Mouse (Mus musculus) ovary, adult 18-20 months (tissue): ENCODE measurements around the gene Tmem88.
A peak's percentile ranks its signal among the peaks of the same experiment; 100 is the strongest.

Source experiments
- DNase-seq: peaks from one replicate; pipeline ENCODE4 v3.0.0; 2022; ENCODE audit warnings: low spot score, mixed read lengths

Gene Tmem88

GRCm38 (mm10) chr11:69398059-69398458, at the start of gene Tmem88:
Gene Tmem88, minus strand, starts transcription at chr11:69398234.
- peak; percentile 8 for DNase-seq

DNA sequence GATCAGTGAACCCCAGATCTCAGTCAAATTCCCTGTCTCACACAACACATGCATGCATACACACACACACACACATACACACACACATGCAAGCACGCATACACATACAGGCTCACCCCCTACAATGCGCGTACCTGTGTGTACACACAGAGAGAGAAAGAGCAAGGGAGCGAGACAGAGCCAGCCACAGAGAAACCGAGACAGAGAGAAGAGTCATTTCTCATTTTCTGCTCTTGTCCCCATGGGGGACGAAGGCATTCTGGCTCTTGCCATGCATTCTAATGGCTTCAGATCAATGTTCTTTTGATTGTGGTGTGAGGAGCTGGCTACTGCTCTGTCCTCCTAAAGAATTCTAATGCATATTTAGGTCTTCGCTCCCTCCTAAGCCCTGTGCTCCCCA, 49.3 kb upstream of the Tmem88 start:
- DNase-seq: no peak

DNA sequence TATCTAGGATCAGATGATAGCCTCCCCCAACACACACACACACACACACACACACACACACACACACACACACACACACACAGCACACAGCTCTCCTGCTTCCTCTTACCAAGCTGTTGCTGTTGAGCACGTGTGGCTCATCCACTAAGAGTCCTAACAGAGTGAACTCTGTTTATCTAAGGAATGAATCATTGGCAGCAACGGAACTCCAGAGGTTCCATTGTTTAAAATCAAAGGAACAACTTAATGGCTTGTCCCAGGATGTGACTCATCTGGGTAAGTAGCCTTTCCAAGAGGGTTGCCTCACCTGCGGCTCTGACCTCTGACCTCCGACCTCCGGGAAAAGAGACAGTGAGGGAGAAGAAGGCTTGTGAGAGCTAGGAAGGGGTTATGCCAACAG, 45.3 kb upstream of the Tmem88 start:
- no peak for DNase-seq

DNA sequence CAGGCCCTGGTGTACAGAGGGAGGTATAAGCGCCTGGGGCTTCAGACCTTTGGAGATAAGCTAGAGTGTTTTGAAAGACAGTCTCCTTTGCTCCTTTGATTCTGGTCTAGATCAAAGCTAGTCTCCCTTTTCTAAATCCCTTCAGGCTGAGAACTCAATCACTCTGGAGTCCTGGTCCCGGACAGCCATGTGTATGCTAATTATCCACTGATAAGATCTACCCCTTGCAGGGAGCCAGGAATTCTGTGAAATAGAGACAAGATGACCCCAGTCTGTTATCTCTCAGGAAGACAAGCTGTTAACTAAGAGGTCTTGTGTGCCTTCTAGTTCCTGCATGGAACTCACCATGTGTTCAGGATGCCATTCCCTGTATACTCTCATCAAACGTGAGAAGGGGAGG, 39.3 kb upstream of the Tmem88 start:
- DNase-seq: no peak

DNA sequence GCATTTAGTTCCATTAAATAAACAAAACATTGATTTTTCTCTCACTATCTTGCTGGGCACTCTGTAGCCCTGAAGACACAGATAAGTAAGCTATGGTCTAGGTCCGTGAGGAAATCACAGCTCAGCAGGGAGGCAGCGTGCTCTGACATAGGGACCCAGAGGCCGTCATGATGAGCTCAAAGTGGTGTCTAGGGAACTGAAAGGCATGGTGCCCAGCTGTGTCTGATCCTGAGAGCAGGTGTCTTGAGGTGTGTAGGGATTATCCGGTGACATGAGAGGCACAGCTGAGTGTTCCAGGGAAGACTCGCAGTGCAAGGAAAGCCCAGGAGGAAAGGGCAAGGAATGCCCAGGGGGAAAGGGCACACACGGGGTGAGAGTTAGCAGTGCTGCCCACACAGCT, 35.2 kb upstream of the Tmem88 start:
- DNase-seq: no peak

- DNase-seq: no peak
These were observed 34.6 kb upstream of the Tmem88 start for GRCm38 (mm10) chr11:69432640-69432982.

- DNase-seq: peak; percentile 72
These were observed 34.0 kb upstream of the Tmem88 start for GRCm38 (mm10) chr11:69431829-69432639.

DNA sequence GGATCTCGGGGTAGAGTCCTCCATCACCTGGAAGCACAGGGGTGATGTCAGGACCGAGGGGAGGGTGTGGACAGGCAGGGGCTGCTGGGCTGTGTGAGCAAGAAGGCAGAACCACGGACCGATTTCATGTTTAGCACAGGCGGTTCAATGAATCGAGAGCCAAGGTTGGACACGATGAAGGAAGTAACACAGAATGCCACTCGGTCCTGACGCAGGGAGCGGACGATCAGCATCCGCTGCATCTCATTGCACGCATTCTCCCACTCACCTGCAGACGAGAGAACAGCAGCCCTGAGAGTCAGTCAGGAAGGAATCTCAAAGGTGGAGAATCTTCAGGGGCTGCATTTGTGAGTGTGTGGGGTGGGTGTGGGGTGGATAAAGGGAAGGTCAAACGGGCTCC, 32.6 kb upstream of the Tmem88 start:
- DNase-seq: no peak

- DNase-seq: no peak
These were observed 31.3 kb upstream of the Tmem88 start for GRCm38 (mm10) chr11:69429313-69429712.

DNA sequence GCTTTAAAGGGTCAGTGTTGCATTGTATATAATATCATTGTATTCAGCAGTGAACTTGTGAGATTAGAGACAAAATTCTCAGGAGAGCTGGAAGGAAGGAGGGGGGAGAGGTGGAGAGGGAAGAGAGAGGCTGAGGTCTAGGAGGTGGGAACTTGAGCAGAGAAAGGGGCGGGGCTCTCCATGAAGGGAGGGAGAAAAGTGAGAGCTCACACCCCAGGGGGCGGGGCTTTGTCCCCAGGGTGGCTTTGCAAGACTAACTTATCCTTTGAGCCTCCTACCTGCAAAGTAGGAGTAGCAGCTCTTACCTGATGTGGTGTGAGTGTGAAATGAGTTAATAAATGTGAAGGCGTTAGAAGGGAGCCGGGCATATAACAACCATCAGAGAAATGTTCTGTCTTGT, 30.7 kb upstream of the Tmem88 start:
- DNase-seq: no peak

DNA sequence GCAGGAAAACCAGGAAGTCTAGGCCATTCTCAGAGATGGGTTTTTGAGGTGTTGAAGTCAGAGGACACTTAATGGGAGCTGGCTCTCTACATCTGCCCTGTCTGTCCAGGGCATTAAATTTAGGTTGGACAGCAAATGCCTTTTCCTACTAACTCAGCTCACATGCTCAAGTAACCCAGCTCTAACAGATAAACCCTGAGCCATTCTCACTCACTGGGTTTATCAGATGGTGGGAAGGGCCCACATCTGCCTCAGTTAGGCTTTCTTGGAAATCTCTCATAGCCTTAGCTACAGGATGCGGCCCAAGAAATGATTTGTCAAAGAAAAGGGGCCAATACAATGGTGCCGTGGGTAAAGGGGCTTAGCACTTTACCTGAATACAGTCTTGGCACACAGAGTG, 28.2 kb upstream of the Tmem88 start:
- DNase-seq: no peak

- no peak for DNase-seq
These were observed 25.9 kb upstream of the Tmem88 start for GRCm38 (mm10) chr11:69423885-69424284.

- no peak for DNase-seq
These were observed 24.8 kb upstream of the Tmem88 start for GRCm38 (mm10) chr11:69422842-69423241.

DNA sequence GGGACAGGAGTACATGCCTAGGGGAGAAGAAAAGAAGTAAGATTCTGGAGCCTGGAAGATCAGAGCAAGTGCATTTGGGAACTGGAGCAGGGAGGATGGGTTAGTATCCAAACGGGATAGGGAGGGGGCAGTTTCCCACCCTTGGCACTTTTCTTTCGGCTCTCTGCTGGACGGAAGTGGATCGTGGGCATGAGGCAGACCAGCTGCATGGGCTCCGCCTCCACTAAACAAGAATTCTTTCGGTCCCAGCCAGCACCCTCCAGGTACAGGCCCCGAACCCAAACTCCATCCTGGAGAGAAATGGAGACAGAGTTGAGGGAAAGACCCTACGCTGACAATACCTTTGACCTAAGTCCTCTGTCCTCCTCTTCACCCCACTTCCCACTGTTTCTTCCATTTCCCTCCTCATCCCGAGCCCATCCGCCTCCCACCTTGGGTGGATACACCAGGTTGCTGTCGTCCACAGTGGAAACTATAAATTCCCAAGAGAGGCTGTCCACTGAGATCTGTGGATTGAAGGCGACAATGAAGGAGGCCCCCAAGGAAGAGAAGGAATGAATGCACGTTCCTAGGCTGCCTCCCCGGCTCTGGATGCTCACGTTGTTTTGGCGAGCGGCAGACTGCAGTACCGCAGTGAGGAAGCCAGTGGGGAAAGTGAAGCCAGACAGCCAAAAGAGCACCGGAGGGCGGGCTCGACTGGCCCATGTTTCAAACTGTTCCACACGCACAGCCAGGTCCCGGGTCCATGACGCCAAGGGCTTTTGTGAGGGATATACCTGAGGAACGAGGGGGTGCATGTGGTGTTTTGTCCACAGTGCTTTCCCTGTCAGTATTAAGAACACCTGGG, 23.3 kb upstream of the Tmem88 start:
- no peak for DNase-seq

DNA sequence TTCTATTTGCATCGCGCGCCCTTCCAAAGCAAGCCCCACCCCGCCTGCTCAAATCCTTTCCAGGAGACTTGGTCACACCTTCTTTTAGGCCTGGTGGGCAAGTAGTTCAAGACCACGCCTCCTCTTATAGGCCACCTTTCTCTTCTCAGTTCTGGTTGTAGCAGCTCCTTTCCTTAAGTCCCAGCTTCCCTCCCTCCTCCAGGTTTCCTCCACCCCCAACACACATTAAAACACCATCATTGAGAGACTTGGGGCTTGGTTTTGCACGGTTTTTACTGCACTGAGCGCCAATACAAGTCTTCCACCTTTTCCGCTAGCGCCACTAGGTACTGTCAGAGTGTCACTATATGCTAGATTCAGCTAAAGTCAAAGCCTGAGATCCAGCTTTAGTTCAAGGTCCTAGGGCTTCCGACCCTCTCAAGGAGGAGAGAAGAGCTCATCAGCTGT, 22.5 kb upstream of the Tmem88 start:
- no peak for DNase-seq

DNA sequence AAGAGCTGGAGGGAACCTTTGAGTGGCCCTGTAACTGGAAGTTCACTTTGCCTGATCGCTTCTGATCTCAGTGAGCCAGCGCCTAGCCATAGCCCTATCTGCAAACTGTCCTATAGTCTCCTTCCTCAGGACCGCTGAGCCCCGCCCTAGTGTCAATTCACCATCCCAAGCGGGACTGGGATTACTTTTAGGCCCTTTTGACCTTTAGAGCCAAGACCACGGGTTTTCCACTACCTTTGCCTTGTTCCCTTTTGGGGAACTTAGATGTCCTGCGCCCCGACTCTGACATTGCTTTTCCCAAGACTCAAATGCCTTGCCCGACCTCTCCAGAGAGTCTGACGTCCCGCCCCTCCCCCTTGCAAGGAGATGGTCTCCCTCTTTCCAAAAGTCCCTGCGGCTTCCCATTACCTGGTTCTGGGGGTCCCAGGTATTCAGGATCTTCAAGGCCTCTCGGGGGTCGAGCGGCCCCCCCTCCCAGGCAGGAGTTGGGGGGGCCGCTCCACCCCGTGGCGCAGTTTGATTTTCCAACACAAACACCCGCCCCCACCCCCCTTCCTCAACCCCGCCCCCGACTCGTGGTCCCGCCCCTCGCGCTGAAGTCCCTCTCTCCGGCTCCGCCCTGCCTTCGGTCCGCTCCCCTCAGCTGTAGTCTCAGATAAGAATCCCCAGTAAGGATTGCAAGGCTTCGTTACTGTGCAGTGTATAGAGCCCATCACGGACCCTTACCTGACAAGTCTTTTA, 21.9 kb upstream of the Tmem88 start:
- peak; percentile 40 for DNase-seq

GRCm38 (mm10) chr11:69419443-69419812, 21.4 kb upstream of the Tmem88 start:
- peak; percentile 9 for DNase-seq

DNA sequence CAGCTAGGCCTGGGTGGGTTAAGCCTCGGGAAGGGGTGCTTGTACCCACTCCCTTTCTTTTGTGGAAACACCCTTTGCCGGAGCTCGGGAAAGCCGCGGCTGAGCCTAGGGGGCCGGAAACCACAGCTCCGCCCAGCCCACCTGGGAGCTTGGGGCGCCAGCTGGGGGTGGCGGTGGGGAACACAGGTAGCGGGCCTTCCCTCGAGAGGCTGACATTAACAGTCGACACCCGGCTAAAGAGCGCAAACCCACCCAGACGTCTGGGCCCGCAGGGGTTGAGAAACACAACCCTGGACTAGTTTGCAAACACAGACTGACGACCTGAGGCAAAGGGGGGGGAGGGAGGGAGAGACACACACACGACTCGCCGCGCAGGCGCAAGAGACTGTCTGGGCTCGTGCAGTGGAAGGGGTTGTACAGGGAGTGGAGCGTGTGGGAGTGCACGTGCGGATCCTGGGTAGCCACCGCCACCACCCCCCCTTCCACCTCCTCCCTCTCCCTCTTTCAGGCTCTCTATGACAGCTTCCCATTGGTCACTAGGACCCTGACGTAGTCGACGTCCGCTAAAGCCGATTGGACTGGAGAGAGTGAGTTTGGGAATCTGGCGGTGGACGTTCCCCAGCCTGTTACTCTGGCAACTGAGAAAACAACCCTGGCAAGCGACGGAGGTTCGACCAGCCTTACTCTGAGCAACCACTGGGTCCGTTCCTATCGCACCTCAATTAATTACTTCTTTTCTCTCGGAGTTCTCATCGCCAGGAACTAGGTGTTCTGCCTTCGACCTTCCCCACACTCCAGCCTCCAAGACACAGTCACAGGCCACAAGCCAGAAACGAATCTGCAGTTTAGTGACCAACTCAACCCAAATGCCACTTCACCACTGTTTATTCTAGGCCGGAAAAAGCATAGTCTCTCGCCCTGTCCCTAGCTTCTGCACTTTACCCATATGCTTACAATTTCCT, 20.7 kb upstream of the Tmem88 start:
- peak; percentile 96 for DNase-seq

DNA sequence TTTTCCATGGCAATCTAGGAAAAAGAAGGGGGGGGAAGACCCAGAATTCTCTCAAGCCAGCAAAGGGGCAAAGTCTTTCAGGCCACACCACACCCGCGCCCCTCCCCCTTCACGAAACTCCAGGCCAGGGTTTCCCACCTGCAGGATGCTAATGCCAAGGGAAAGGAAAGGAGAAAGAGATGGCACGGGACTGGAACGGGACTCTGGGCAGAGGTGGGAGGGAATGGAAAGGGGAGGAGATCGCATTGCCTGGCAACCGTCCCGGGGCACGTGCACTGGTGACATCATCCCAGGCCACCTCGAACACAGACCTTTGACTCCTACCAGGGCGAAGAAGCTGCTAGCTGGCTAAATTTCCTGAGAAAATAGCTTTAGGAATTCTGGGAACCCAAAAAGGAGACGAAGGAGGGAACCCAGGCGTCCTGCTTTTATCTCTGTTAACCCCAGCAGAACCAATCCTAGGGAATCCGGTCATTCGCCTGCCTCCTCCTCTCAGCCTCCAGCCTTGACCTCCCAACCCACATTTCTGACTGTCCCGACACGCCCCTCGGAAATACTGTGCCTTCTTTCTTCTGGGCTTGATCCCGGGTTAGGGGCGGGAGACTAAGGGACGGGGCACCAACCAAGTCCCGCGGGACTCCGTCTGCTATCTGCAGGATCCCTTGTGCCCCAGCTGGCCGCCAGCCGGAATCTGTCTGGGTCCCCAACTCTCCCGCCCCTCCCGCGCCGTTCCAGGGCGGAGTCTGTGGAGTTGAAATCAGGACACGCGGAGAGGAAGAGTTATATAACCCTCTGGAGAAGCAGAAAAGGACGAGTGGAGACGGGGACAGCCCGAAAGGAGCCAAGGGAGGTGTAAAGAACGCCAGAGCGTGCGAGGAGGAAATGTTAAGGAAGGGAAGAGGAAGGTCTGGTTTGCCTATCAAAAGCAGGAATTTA, 19.7 kb upstream of the Tmem88 start:
- DNase-seq: peak; percentile 93

DNA sequence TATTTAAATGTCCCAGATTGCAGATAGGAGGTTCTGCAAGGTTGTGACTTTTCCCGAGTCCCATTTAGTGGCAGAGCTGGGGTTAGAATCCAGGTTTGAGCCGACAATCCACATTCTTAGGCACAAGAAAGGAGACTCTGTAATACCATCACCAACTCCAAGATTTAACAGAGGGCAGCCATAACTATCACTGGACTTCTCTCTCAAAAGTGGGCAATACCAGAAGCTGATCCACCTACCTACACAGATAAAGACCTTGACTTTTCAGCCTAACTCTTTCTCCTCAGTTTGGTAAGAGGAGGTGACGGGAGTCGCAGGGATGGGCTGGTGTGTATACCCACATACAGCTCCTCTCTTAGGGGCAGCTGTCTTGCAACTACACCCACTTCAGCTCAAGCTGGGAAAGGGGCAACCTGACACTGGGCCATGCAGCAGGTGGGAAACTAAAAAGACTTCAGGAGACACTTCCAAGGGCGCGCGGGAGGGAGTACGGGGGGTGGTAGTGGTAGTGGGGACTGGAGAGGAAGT, 19.0 kb upstream of the Tmem88 start:
- DNase-seq: no peak
